Mouse (Mus musculus): ENCODE measurements around the gene Upk1a. TPM values are rescaled to one million over a fixed set of nuclear protein-coding genes. Genes with fewer than 3 reads are reported as not detected.

Gene Upk1a
- polyA plus RNA-seq, 1 experiment: 0.59 TPM

DNA sequence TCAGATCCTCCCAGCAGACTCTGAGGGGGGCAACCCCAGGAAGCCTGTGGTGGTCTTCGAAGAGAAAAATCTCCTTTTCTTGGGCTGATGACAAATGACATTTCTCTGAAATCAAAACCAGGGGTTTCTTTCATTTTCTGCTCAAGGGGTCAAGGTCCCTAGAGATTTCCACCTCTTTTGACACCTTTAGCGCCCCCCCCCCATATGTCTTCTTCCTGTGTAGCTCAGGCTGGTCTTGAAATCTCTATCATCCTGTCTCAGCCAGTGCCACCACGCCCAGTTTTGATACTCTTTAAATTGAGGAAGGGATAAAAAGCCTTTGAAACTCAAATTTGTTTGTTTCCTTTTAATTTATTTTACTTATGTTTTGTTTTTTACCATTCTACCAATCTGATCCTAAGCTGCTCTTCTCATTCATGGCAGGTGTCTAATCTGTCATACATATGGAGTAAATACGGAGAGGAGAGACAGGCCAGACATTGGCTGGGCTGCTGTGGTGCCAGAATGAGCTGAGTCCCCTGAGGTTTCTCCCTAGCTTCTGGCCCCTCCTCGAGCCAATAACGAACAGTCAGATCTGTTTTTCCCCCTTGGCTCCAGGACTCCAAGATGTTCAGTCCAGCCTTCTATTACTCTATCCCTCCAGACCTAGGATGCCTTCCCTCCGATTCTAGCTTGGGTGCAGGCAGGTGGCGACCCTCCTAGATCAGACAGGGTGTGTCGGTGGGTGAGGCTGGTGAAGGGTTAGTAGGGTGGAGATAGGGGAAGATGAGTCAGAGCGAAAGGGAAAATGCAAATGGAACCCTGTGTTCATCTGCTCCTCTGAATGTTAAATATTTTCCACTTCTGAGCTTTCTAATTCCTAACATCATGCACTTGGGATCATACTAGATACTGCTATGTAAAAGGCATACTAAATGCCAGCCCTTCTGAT, 18.8 kb downstream of the Upk1a start:
- H3K79me2 ChIP-seq (ENCODE audit: control insufficient read depth, insufficient read depth): no peaks in the 10 kb centered on the region
- TF ChIP-seq POLR2AphosphoS2 (IDR thresholded peaks at IDR 0.05; ENCODE audit: insufficient read length, low read depth) (no peak), TCF12 (IDR thresholded peaks at IDR 0.05; ENCODE audit: insufficient read depth, poor library complexity, severe bottlenecking) (no peak), POLR2A (IDR thresholded peaks at IDR 0.05; ENCODE audit: insufficient read length, low read depth) (no peak), CEBPB (IDR thresholded peaks at IDR 0.05; ENCODE audit: insufficient read depth, poor library complexity, severe bottlenecking) (no peak), MYOG (IDR thresholded peaks at IDR 0.05; ENCODE audit: control insufficient read depth in 1 of 3, insufficient read depth in 1 of 3, insufficient read length in 2 of 3, low read depth in 2 of 3) (no peak)
- no peak overlapping the region for H3K4me3 ChIP-seq
- peaks cover 43% of the 10 kb centered on the region for H3K27me3 ChIP-seq (ENCODE audit: control insufficient read depth, insufficient read depth, insufficient read length)
- H3K4me2 ChIP-seq (ENCODE audit: low read depth): no peak overlapping the region
- no peak overlapping the region for H3ac ChIP-seq (ENCODE audit: control insufficient read depth, insufficient read length)
- H3K36me3 ChIP-seq (ENCODE audit: control insufficient read depth, insufficient read depth): no peaks in the 10 kb centered on the region

- Histone ChIP-seq H3K79me2 (ENCODE audit: control insufficient read depth, insufficient read depth) (peaks cover 4% of the 10 kb centered on the region), H3K4me2 (ENCODE audit: low read depth) (no peak overlapping the region), H3K36me3 (ENCODE audit: control insufficient read depth, insufficient read depth) (no peaks in the 10 kb centered on the region), H3K27me3 (ENCODE audit: control insufficient read depth, insufficient read depth, insufficient read length) (peaks cover 33% of the 10 kb centered on the region), H3K4me3 (no peak overlapping the region), H3ac (ENCODE audit: control insufficient read depth, insufficient read length) (no peak overlapping the region)
- TF ChIP-seq POLR2AphosphoS2 (IDR thresholded peaks at IDR 0.05; ENCODE audit: insufficient read length, low read depth): peak; percentile 6
- TF ChIP-seq MYOG (IDR thresholded peaks at IDR 0.05; ENCODE audit: control insufficient read depth in 1 of 3, insufficient read depth in 1 of 3, insufficient read length in 2 of 3, low read depth in 2 of 3): no peak
Observed at GRCm38 (mm10) chr7:30592772-30593423, 19.7 kb downstream of the Upk1a start.

GRCm38 (mm10) chr7:30591605-30591951, 21.1 kb downstream of the Upk1a start:
- H3K4me2 ChIP-seq (ENCODE audit: low read depth): no peak overlapping the region

DNA sequence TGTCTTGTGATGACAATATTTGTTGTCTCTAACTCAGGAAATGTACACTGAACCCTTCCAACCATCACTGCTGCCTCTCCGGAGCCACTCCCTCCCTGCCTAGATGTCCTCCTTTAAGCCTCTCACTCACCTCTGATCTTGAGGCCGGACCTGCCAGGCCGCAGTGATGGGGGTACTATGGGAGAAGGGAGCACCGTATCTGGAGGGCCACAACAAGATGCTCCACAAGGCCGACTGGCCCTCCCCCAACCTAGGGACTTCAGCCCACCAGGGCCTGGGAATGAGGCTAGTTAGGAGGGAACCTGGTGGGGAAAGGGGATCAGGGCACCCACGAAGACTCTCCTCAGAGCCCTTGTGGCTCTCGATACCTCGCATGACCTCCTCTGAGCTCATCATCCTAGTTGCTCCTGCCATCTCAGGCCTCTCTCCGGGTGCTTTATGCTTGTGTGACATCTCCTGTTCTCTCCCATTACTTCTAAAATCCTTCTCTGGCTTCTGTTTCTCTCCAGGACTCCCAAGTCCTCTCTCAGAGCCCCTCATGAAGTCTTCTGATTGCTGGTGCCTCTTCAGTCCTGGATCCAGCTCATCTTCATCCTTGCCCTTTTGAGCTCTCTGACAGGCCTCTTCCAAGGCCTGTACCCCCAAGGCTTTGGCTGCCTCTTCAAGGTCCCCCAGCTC, 21.6 kb downstream of the Upk1a start:
- Histone ChIP-seq H3K79me2 (ENCODE audit: control insufficient read depth, insufficient read depth) (peaks cover 22% of the 10 kb centered on the region), H3K4me3 (no peak overlapping the region), H3K27me3 (ENCODE audit: control insufficient read depth, insufficient read depth, insufficient read length) (peaks cover 19% of the 10 kb centered on the region), H3K4me2 (ENCODE audit: low read depth) (no peak overlapping the region), H3K36me3 (ENCODE audit: control insufficient read depth, insufficient read depth) (no peaks in the 10 kb centered on the region), H3ac (ENCODE audit: control insufficient read depth, insufficient read length) (no peak overlapping the region)
- no peak for TF ChIP-seq CEBPB (IDR thresholded peaks at IDR 0.05; ENCODE audit: insufficient read depth, poor library complexity, severe bottlenecking)
- TF ChIP-seq SRF (IDR thresholded peaks at IDR 0.05; ENCODE audit: control insufficient read depth, insufficient read length, low read depth): no peak

More at GRCm38 (mm10) chr7:30591605-30591951, 21.1 kb downstream of the Upk1a start:
- Histone ChIP-seq H3ac (ENCODE audit: control insufficient read depth, insufficient read length) (no peak overlapping the region), H3K27me3 (ENCODE audit: control insufficient read depth, insufficient read depth, insufficient read length) (peaks cover 21% of the 10 kb centered on the region), H3K4me3 (no peak overlapping the region), H3K79me2 (ENCODE audit: control insufficient read depth, insufficient read depth) (peaks cover 17% of the 10 kb centered on the region), H3K36me3 (ENCODE audit: control insufficient read depth, insufficient read depth) (no peaks in the 10 kb centered on the region)
- TF ChIP-seq E2F4 (IDR thresholded peaks at IDR 0.05; ENCODE audit: insufficient read depth) (no peak), TCF12 (IDR thresholded peaks at IDR 0.05; ENCODE audit: insufficient read depth, poor library complexity, severe bottlenecking) (no peak), MAX (IDR thresholded peaks at IDR 0.05; ENCODE audit: low read depth) (no peak), MYOG (IDR thresholded peaks at IDR 0.05; ENCODE audit: control insufficient read depth in 1 of 3, insufficient read depth in 1 of 3, insufficient read length in 2 of 3, low read depth in 2 of 3) (no peak), REST (IDR thresholded peaks at IDR 0.05; ENCODE audit: insufficient read depth, insufficient read length) (no peak), POLR2A (IDR thresholded peaks at IDR 0.05; ENCODE audit: insufficient read length, low read depth) (no peak), USF1 (IDR thresholded peaks at IDR 0.05; ENCODE audit: low read depth) (no peak), TCF3 (IDR thresholded peaks at IDR 0.05; ENCODE audit: insufficient read length, low read depth) (no peak), CEBPB (IDR thresholded peaks at IDR 0.05; ENCODE audit: insufficient read depth, poor library complexity, severe bottlenecking) (no peak), POLR2AphosphoS2 (IDR thresholded peaks at IDR 0.05; ENCODE audit: insufficient read length, low read depth) (no peak), SRF (IDR thresholded peaks at IDR 0.05; ENCODE audit: control insufficient read depth, insufficient read length, low read depth) (no peak), MYOD1 (IDR thresholded peaks at IDR 0.05; ENCODE audit: control insufficient read depth in 1 of 3, insufficient read length in 2 of 3, low read depth in 2 of 3) (no peak)

Measured in myocyte (in vitro differentiated cells).